ENCODE assay signal across 21 mouse cellular contexts in genomic region chr12:59068791-59069190, GRCm38 (mm10). TPM values are rescaled to one million over a fixed set of nuclear protein-coding genes. Genes with fewer than 3 reads are reported as not detected.
DNase-seq lines count a peak whose midpoint lies in the region; ATAC-seq and TF ChIP-seq lines count a peak whose summit lies in the region.
"Had no signal": no experiment of that assay in that cellular context is flagged by ENCODE, and none has a peak within 500 bp of the region (broad histone marks: within the 10 kb centered on the region; RNA-seq: fewer than 3 reads in every experiment).

No protein-coding gene starts in this region.

- peaks cover 10% of the 10 kb centered on the region; the same call in 1 of the 2 replicates for H3K4me1 ChIP-seq in heart, embryonic 12.5 days (replicated peaks)
- H3K4me1 ChIP-seq in liver, embryonic 12.5 days = peaks cover 25% of the 10 kb centered on the region
- H3K4me1 ChIP-seq in liver, postnatal 0 days (ENCODE audit: insufficient read depth) = peaks cover 5% of the 10 kb centered on the region

- ATAC-seq in heart, embryonic 12.5 days (ENCODE audit: insufficient number of reproducible peaks, low FRiP score) = no peak
- ATAC-seq in liver, embryonic 12.5 days = no peak
- ATAC-seq in liver, postnatal 0 days = no peak
- ATAC-seq: activated CD4-positive, CD25-positive, alpha-beta regulatory T cell, adult 4 months; forebrain, embryonic 14.5 days; hindbrain, postnatal 0 days; intestine, embryonic 16.5 days had no signal

- H3K9me3 ChIP-seq in heart, embryonic 12.5 days (replicated peaks) = no peaks in the 10 kb centered on the region
- H3K9me3 ChIP-seq in liver, embryonic 12.5 days (replicated peaks) = no peaks in the 10 kb centered on the region
- no peaks in the 10 kb centered on the region for H3K9me3 ChIP-seq in liver, postnatal 0 days (ENCODE audit: low read length)
- H3K9me3 ChIP-seq: embryonic facial prominence, embryonic 13.5 days; forebrain, embryonic 10.5 days; hindbrain, embryonic 12.5 days had no signal

- no peak overlapping the region for H3K4me3 ChIP-seq in heart, embryonic 12.5 days
- H3K4me3 ChIP-seq in liver, embryonic 12.5 days = no peak overlapping the region
- H3K4me3 ChIP-seq in liver, postnatal 0 days (ENCODE audit: low read depth, low read length) = no peak overlapping the region
- H3K4me3 ChIP-seq: gastrocnemius, adult 2 months; hindbrain, embryonic 12.5 days had no signal

- H3K9ac ChIP-seq in heart, embryonic 12.5 days = no peak overlapping the region
- no peak overlapping the region for H3K9ac ChIP-seq in liver, embryonic 12.5 days
- H3K9ac ChIP-seq in liver, postnatal 0 days (replicated peaks) = no peak overlapping the region
- H3K9ac ChIP-seq: embryonic facial prominence, embryonic 13.5 days; hindbrain, embryonic 12.5 days had no signal

- TF ChIP-seq EP300 in liver, postnatal 0 days (IDR thresholded peaks at IDR 0.05; ENCODE audit: low read depth) = no peak

- H3K36me3 ChIP-seq in heart, embryonic 12.5 days = peaks cover 42% of the 10 kb centered on the region
- peaks cover 52% of the 10 kb centered on the region for H3K36me3 ChIP-seq in liver, embryonic 12.5 days
- H3K36me3 ChIP-seq in liver, postnatal 0 days (replicated peaks; ENCODE audit: insufficient read depth, low read length) = peaks cover 48% of the 10 kb centered on the region

- intact Hi-C loops in gastrocnemius, postnatal 14 days (cut with DNase I; ENCODE audit: low total_unique reads) = loop anchor here (10.0 kb wide), 1 partner anchor 66 kb away; no protein-coding TSS in a partner anchor

- no peak overlapping the region for H3K27ac ChIP-seq in heart, embryonic 12.5 days (ENCODE audit: poor library complexity, severe bottlenecking)
- H3K27ac ChIP-seq in liver, embryonic 12.5 days = no peak overlapping the region
- no peak overlapping the region for H3K27ac ChIP-seq in liver, postnatal 0 days (ENCODE audit: low read depth)
- H3K27ac ChIP-seq: embryonic facial prominence, embryonic 13.5 days; gastrocnemius, adult 2 months; hindbrain, embryonic 12.5 days; hindbrain, postnatal 0 days had no signal

- no peak for TF ChIP-seq CTCF in liver, postnatal 0 days (IDR thresholded peaks at IDR 0.05; ENCODE audit: low read depth)

- 93% methylated on average over 13 of the region's 13 CpGs for WGBS in heart, embryonic 12.5 days
- WGBS in liver, embryonic 12.5 days (ENCODE audit: insufficient replicate concordance) = 91% methylated on average over 13 of the region's 13 CpGs
- WGBS in liver, postnatal 0 days (ENCODE audit: insufficient replicate concordance) = 92% methylated on average over 13 of the region's 13 CpGs

- DNase-seq in heart, adult 11 months = peak; percentile 64
- no peak for DNase-seq in liver, postnatal 0 days
- peak; percentile 47 for DNase-seq in ES-CJ7 (ENCODE audit: low read depth, low spot score)
- no peak for DNase-seq in gastrocnemius, postnatal 14 days
- no peak for DNase-seq in kidney, adult 11 months
- DNase-seq: adrenal gland, postnatal 25 days; cerebellum, adult 18-20 months; cerebellum, adult 9-11 months; cerebellum, postnatal 36 days; gastrocnemius, adult 2 months; gastrocnemius, postnatal 36 days; heart, adult 18-20 months had no signal

- no peak overlapping the region for H3K4me2 ChIP-seq in heart, embryonic 12.5 days
- peak overlapping the region; percentile 86; the same call in 1 of the 2 replicates for H3K4me2 ChIP-seq in liver, embryonic 12.5 days
- H3K4me2 ChIP-seq in liver, postnatal 0 days (ENCODE audit: low read depth, low read length) = no peak overlapping the region

- no peaks in the 10 kb centered on the region for H3K27me3 ChIP-seq in heart, embryonic 12.5 days (replicated peaks)
- no peaks in the 10 kb centered on the region; the same call in 1 of the 2 replicates for H3K27me3 ChIP-seq in liver, embryonic 12.5 days (replicated peaks)
- no peaks in the 10 kb centered on the region for H3K27me3 ChIP-seq in liver, postnatal 0 days (ENCODE audit: insufficient read depth, low read length)
- H3K27me3 ChIP-seq: embryonic facial prominence, embryonic 13.5 days had no signal

RNA-seq across cellular contexts. Expression of gene Pnn, which starts 2.1 kb away (rescaled TPM):
- polyA plus RNA-seq in heart, embryonic 12.5 days (2016; fragmentation: Nextera tagmentation; extraction: Ambion mirVana) = 73.4 and 78.0 TPM in 2 replicates
- polyA plus RNA-seq in liver, embryonic 12.5 days (2016; fragmentation: Nextera tagmentation; extraction: Ambion mirVana) = 68.6 and 69.4 TPM in 2 replicates
- polyA plus RNA-seq in liver, postnatal 0 days (2015; fragmentation: Nextera tagmentation; extraction: Ambion mirVana) = 22.1 and 28.9 TPM in 2 replicates
- 10 to 100 TPM; 14.9 to 18.2 TPM for total RNA-seq in gastrocnemius, postnatal 14 days (2021)

RNA-seq across cellular contexts. Expression of gene Trappc6b, which starts 7.5 kb away (rescaled TPM):
- polyA plus RNA-seq in heart, embryonic 12.5 days (2016; fragmentation: Nextera tagmentation; extraction: Ambion mirVana) = 80.4 and 83.2 TPM in 2 replicates
- polyA plus RNA-seq in liver, embryonic 12.5 days (2016; fragmentation: Nextera tagmentation; extraction: Ambion mirVana) = 54.4 and 55.3 TPM in 2 replicates
- 49.6 and 50.7 TPM in 2 replicates for polyA plus RNA-seq in liver, postnatal 0 days (2015; fragmentation: Nextera tagmentation; extraction: Ambion mirVana)
- 10 to 100 TPM; 29.9 to 33.7 TPM for total RNA-seq in gastrocnemius, postnatal 14 days (2021)

RNA-seq across cellular contexts. Expression of gene Mia2, which starts 26.8 kb away (rescaled TPM):
- polyA plus RNA-seq in heart, embryonic 12.5 days (2016; fragmentation: Nextera tagmentation; extraction: Ambion mirVana) = 46.2 and 48.5 TPM in 2 replicates
- polyA plus RNA-seq in liver, embryonic 12.5 days (2016; fragmentation: Nextera tagmentation; extraction: Ambion mirVana) = 52.6 and 59.3 TPM in 2 replicates
- 74.3 and 75.2 TPM in 2 replicates for polyA plus RNA-seq in liver, postnatal 0 days (2015; fragmentation: Nextera tagmentation; extraction: Ambion mirVana)
- total RNA-seq in gastrocnemius, postnatal 14 days (2021) = 10 to 100 TPM; 62.5 to 69.8 TPM

RNA-seq across cellular contexts. Expression of gene Gemin2, which starts 55.6 kb away (rescaled TPM):
- polyA plus RNA-seq in heart, embryonic 12.5 days (2016; fragmentation: Nextera tagmentation; extraction: Ambion mirVana) = 25.4 and 25.9 TPM in 2 replicates
- 27.3 and 28.2 TPM in 2 replicates for polyA plus RNA-seq in liver, embryonic 12.5 days (2016; fragmentation: Nextera tagmentation; extraction: Ambion mirVana)
- polyA plus RNA-seq in liver, postnatal 0 days (2015; fragmentation: Nextera tagmentation; extraction: Ambion mirVana) = 19.5 and 20.0 TPM in 2 replicates
- total RNA-seq in gastrocnemius, postnatal 14 days (2021) = 1 to 10 TPM; 4.6 to 5.1 TPM

RNA-seq across cellular contexts. Expression of gene Sec23a, which starts 57.0 kb away (rescaled TPM):
- 93.0 and 97.1 TPM in 2 replicates for polyA plus RNA-seq in heart, embryonic 12.5 days (2016; fragmentation: Nextera tagmentation; extraction: Ambion mirVana)
- 31.2 and 32.5 TPM in 2 replicates for polyA plus RNA-seq in liver, embryonic 12.5 days (2016; fragmentation: Nextera tagmentation; extraction: Ambion mirVana)
- 43.2 and 48.4 TPM in 2 replicates for polyA plus RNA-seq in liver, postnatal 0 days (2015; fragmentation: Nextera tagmentation; extraction: Ambion mirVana)
- total RNA-seq in gastrocnemius, postnatal 14 days (2021) = 10 to 100 TPM; 42.9 to 43.4 TPM

Comparison
In these comparisons a context has a peak if more than half of its experiments do, and no peak if none do; other contexts are left out.
1. DNase-seq: peak in heart, adult 11 months (single experiment) and ES-CJ7 (single experiment); none in liver, postnatal 0 days (single experiment), gastrocnemius, postnatal 14 days (single experiment) and kidney, adult 11 months (single experiment).